Mouse (Mus musculus) spleen, adult 2 months (tissue): ENCODE results near the gene Schip1.

Experiments used
- CTCF ChIP-seq: fragments of 200-500 bp; IDR thresholded peaks from 2 replicates; pipeline ENCODE4 v1.5.1; 2011; ENCODE audit warnings: mild to moderate bottlenecking, inconsistent platforms; ENCODE audit not compliant: insufficient read depth, insufficient read length, insufficient replicate concordance; ENCODE audit errors: extremely low read depth
- POLR2A ChIP-seq: fragments of 200-500 bp; IDR thresholded peaks from 2 replicates; pipeline ENCODE4 v1.6.1; 2011; ENCODE audit warnings: low read depth, low read length, inconsistent platforms

DNA sequence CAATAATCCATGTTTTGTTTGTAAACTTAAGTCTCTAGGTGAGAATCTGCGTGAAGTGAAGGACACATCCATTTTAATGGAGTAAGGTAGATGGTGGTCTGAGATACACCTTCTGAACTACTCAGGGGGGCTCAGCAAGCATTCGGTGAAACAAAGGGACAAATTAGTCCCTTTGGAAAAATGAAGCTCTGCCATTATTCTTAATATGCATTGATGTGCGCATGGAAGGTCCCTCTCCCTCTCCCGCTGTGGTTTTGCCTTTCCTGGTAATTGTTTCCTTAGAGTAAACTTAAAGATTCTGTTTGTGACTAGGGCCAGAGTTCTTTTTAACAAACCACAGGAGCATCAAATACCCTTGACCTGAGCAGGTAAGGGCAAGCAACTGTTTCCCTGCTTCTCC, 242.1 kb downstream of the Schip1 start:
- TF ChIP-seq CTCF (no peak), POLR2A (no peak)
